Mouse (Mus musculus) limb, embryonic 12.5 days (tissue): ENCODE measurements around the gene Dgkg. TPM values are rescaled to one million over a fixed set of nuclear protein-coding genes. Genes with fewer than 3 reads are reported as not detected.

Source experiments
- ATAC-seq: fragments of 200-750 bp; cut with Nextera tagmentation; 2 replicates; pipeline ENCODE4 v1.8.0; 2017; ENCODE audit warnings: low read depth, moderate TSS enrichment; ENCODE audit not compliant: insufficient number of reproducible peaks, insufficient read depth, low FRiP score, low TSS enrichment
- H3K27ac ChIP-seq: fragments of 300-500 bp; sonication (generic); 2 replicates; pipeline ENCODE4 v1.5.1; 2016; ENCODE audit warnings: mild to moderate bottlenecking, moderate library complexity
- H3K27me3 ChIP-seq: fragments of 300-500 bp; sonication (generic); 2 replicates; pipeline ENCODE4 v1.6.1; 2016; ENCODE audit warnings: mild to moderate bottlenecking, moderate library complexity
- H3K36me3 ChIP-seq: fragments of 300-500 bp; sonication (generic); 2 replicates; pipeline ENCODE4 v1.6.1; 2016; ENCODE audit warnings: mild to moderate bottlenecking, moderate library complexity
- H3K4me1 ChIP-seq: fragments of 300-500 bp; sonication (generic); replicated peaks from 2 replicates; pipeline ENCODE4 v1.6.1; 2016
- H3K4me2 ChIP-seq: fragments of 300-500 bp; sonication (generic); 2 replicates; pipeline ENCODE4 v1.6.1; 2016; ENCODE audit warnings: mild to moderate bottlenecking, moderate library complexity
- H3K4me3 ChIP-seq: fragments of 300-500 bp; sonication (generic); replicated peaks from 2 replicates; pipeline ENCODE4 v1.5.1; 2016; ENCODE audit warnings: mild to moderate bottlenecking
- H3K9ac ChIP-seq: fragments of 300-500 bp; sonication (generic); replicated peaks from 2 replicates; pipeline ENCODE4 v1.6.1; 2016; ENCODE audit warnings: mild to moderate bottlenecking, moderate library complexity
- H3K9me3 ChIP-seq: fragments of 300-500 bp; sonication (generic); 2 replicates; pipeline ENCODE4 v1.6.1; 2016; ENCODE audit warnings: mild to moderate bottlenecking, moderate library complexity
- WGBS: fragments of 180-500 bp; shearing (Covaris S2); methylation state at CpG from one replicate; pipeline ENCODE4 v1.1.7; 2016; 5-methylcytosine and 5-hydroxymethylcytosine counted together
- polyA plus RNA-seq: library from polyadenylated mRNA; unstranded; fragments of >200 nt; fragmentation: Nextera tagmentation; extraction: Ambion mirVana; gene quantifications from 2 replicates; pipeline ENCODE4 v1.2.1, GENCODE M21; 2016

Dgkg gene
- polyA plus RNA-seq, 1 experiment from 2014 or later = 0.30 TPM

GRCm38 (mm10) chr16:22495259-22495658 lies 161.8 kb downstream of the Dgkg start:
- no peaks in the 10 kb centered on the region for H3K4me1 ChIP-seq
- WGBS = 82% methylated on average over 5 of the region's 5 CpGs
- no peak overlapping the region for H3K9ac ChIP-seq
- H3K9me3 ChIP-seq = no peaks in the 10 kb centered on the region
- H3K36me3 ChIP-seq = no peaks in the 10 kb centered on the region
- H3K27me3 ChIP-seq = no peaks in the 10 kb centered on the region
- no peak overlapping the region for H3K27ac ChIP-seq
- H3K4me3 ChIP-seq = no peak overlapping the region
- no peak for ATAC-seq
- H3K4me2 ChIP-seq = no peak overlapping the region

DNA sequence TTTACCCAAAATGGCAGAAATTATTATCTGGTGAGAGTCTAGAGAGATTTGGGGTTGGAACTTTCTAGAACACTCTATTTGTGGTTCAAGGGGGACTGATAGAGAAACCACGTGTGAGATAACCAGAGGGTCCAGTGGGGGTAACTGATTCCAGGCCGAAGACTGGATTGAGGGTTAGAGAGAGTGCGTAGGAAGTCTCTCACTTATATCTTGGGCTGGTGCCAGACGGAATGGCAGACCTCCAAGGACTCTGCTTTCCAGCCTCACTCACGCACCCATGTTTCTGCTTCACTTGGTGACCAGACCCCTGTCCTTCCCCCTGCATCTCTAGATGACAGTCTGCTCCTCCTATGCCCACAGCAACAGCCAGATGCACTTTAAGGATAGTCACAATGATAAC lies 162.2 kb downstream of the Dgkg start:
- Histone ChIP-seq H3K27me3 (no peaks in the 10 kb centered on the region), H3K4me2 (no peak overlapping the region), H3K9me3 (no peaks in the 10 kb centered on the region), H3K27ac (no peak overlapping the region), H3K36me3 (no peaks in the 10 kb centered on the region), H3K9ac (no peak overlapping the region), H3K4me3 (no peak overlapping the region), H3K4me1 (no peaks in the 10 kb centered on the region)
- 81% methylated on average over 5 of the region's 5 CpGs for WGBS
- ATAC-seq = no peak

GRCm38 (mm10) chr16:22493396-22493795 lies 163.6 kb downstream of the Dgkg start:
- no peak overlapping the region for H3K27ac ChIP-seq
- ATAC-seq = no peak
- 66% methylated on average over 4 of the region's 4 CpGs for WGBS
- H3K4me1 ChIP-seq = no peaks in the 10 kb centered on the region
- H3K36me3 ChIP-seq = no peaks in the 10 kb centered on the region
- H3K4me2 ChIP-seq = no peak overlapping the region
- no peaks in the 10 kb centered on the region for H3K9me3 ChIP-seq
- H3K27me3 ChIP-seq = no peaks in the 10 kb centered on the region
- H3K4me3 ChIP-seq = no peak overlapping the region
- no peak overlapping the region for H3K9ac ChIP-seq

DNA sequence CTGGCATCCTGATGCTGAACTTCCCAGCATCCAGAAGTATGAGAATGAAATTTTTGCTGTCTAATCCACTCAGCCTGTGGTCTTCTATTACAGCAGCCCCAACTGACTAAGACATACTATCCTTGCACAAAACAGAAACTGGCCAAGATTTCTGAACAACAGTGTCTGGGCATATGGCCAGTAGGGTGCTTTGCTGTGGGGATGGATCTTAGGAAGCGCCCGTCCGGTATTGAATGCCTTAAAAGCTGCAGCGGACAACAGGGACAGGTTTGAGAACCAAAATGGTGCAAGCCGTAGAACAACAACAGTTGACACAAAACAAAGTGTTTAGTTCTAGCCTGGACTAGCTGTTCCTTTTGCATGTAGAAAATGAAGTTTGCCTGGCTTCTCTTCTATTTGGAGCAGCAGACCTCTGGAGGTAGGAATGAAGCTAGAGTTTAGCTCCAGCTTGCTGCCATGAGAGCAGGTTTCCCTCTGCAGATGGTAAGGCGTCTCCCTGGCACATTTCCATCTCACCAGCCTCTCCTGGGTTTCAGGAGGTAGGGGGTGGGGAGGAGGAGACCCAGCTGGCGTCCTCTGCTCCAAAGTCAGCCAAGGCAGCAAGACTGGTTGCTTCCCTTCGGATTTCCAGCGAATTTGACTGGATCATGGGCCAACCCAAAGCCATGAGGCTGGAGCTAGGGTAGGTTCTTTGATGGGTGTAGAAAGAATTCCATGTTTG lies 165.4 kb downstream of the Dgkg start:
- H3K36me3 ChIP-seq = no peaks in the 10 kb centered on the region
- no peak overlapping the region for H3K4me2 ChIP-seq
- ATAC-seq = no peak
- no peak overlapping the region for H3K4me3 ChIP-seq
- H3K27me3 ChIP-seq = no peaks in the 10 kb centered on the region
- no peaks in the 10 kb centered on the region for H3K4me1 ChIP-seq
- 84% methylated on average over 9 of the region's 9 CpGs for WGBS
- H3K9me3 ChIP-seq = no peaks in the 10 kb centered on the region
- no peak overlapping the region for H3K27ac ChIP-seq
- H3K9ac ChIP-seq = no peak overlapping the region

- H3K27me3 ChIP-seq = no peaks in the 10 kb centered on the region
- H3K9me3 ChIP-seq = no peaks in the 10 kb centered on the region
- H3K4me1 ChIP-seq = no peaks in the 10 kb centered on the region
- no peaks in the 10 kb centered on the region for H3K36me3 ChIP-seq
- H3K4me2 ChIP-seq = no peak overlapping the region
- H3K4me3 ChIP-seq = no peak overlapping the region
- no peak for ATAC-seq
- WGBS = 88% methylated on average over 1 of the region's 1 CpGs
- no peak overlapping the region for H3K9ac ChIP-seq
- H3K27ac ChIP-seq = no peak overlapping the region
Measured at GRCm38 (mm10) chr16:22483900-22484299, 173.1 kb downstream of the Dgkg start.

DNA sequence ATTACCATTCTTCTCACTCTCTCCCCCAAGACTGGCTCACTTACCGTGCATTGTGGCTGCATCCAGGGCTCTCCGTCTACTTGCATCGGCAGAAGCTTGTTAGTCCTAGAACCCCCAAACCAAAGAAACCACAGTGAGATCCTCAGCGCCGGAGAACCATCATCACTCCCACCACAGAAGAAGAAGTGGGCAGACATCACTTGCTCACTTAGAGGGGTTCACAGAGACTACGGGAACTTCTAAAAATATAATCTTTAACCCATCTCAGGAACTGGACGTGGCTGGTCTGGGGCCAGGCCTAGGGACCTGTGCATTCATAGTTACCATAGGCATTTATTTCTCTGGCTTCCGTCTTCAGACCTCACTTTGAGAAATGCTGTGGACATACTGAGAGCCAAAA lies 177.7 kb downstream of the Dgkg start:
- Histone ChIP-seq H3K27me3 (no peaks in the 10 kb centered on the region), H3K4me2 (no peak overlapping the region), H3K4me1 (no peaks in the 10 kb centered on the region), H3K4me3 (no peak overlapping the region), H3K9me3 (peaks cover 3% of the 10 kb centered on the region; the same call in 1 of the 2 replicates), H3K36me3 (no peaks in the 10 kb centered on the region), H3K27ac (no peak overlapping the region), H3K9ac (no peak overlapping the region)
- 88% methylated on average over 8 of the region's 8 CpGs for WGBS
- no peak for ATAC-seq

- WGBS = 86% methylated on average over 2 of the region's 2 CpGs
- no peak overlapping the region for H3K4me2 ChIP-seq
- no peaks in the 10 kb centered on the region for H3K36me3 ChIP-seq
- no peaks in the 10 kb centered on the region for H3K27me3 ChIP-seq
- no peaks in the 10 kb centered on the region for H3K4me1 ChIP-seq
- no peak overlapping the region for H3K27ac ChIP-seq
- H3K9ac ChIP-seq = no peak overlapping the region
- ATAC-seq = no peak
- H3K4me3 ChIP-seq = no peak overlapping the region
- peaks cover 3% of the 10 kb centered on the region; the same call in 1 of the 2 replicates for H3K9me3 ChIP-seq
Measured at GRCm38 (mm10) chr16:22471728-22472127, 185.3 kb downstream of the Dgkg start.

DNA sequence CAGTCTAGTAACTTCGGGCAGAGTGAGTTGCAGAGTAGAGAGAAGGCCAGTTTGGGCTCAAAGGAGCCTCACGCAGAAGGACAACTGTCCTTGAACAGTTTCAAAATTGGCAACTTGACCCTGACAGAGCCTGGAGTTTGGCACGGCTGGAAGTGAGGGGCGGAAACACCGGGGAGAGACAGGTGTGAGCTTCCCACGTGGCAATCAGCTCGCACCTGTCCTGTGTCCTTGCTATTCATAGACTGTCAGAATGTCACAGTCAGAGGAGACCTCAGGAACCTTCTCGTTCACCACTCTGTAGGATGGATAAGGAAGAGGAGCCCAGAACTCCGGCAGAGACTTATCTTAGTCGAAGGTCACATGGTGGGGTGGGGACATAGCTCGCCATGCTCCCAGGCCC lies 187.6 kb downstream of the Dgkg start:
- 78% methylated on average over 11 of the region's 11 CpGs for whole genome bisulfite sequencing
- H3K27ac ChIP-seq = no peak overlapping the region

DNA sequence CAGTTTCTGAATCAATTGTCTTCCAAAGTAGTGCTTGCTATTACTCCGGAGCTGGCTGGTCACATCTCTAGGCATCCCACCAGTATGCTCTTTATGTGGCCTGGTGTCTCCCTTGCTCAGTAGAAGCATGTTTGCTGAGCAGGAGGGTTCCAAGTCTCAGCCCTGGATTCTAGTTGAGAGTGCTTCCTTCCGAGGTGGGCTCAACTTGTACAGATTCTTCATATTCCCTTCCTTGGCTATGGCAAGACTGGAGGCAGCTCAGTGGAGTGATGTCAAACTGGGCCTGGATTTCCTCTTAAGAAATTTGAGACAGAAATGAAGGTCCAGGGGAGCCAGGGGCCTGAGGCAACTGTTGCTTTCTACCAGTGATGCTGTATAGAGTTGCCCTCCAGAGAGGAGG lies 189.9 kb downstream of the Dgkg start:
- WGBS = 87% methylated on average over 2 of the region's 2 CpGs

More for the DNA sequence above, 187.6 kb downstream of the Dgkg start:
- no peak overlapping the region for H3K4me2 ChIP-seq
- no peak for ATAC-seq
- H3K9ac ChIP-seq = no peak overlapping the region
- no peaks in the 10 kb centered on the region for H3K36me3 ChIP-seq
- H3K9me3 ChIP-seq = no peaks in the 10 kb centered on the region
- no peaks in the 10 kb centered on the region for H3K27me3 ChIP-seq
- no peak overlapping the region for H3K4me3 ChIP-seq
- H3K4me1 ChIP-seq = peaks cover 5% of the 10 kb centered on the region; the same call in 1 of the 2 replicates

DNA sequence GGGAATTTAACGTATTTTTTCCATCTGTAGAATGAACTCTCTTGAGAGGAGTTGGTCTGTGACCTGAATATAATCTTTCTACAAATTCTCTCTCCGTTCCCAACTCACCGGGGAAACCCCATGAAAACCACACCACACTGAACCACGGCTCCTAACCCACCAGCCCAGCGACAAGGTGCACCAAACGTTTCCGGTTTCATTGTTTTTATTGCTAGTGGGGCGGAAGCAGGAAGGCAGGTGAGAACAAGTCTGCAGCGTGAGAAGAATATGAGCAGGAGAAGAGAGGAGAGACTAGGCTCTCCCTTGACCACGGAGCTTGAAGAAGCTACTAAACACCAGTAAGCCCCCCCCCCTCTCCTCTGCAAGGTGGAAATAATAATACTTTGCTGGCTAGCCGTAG lies 190.6 kb downstream of the Dgkg start:
- no peaks in the 10 kb centered on the region for H3K36me3 ChIP-seq
- no peak overlapping the region for H3K4me2 ChIP-seq
- WGBS = 61% methylated on average over 11 of the region's 11 CpGs
- H3K27ac ChIP-seq = no peak overlapping the region
- H3K9me3 ChIP-seq = no peaks in the 10 kb centered on the region
- H3K27me3 ChIP-seq = no peaks in the 10 kb centered on the region
- peaks cover 5% of the 10 kb centered on the region; the same call in 1 of the 2 replicates for H3K4me1 ChIP-seq
- no peak for ATAC-seq
- no peak overlapping the region for H3K9ac ChIP-seq
- no peak overlapping the region for H3K4me3 ChIP-seq

More for the DNA sequence above, 189.9 kb downstream of the Dgkg start:
- Histone ChIP-seq H3K4me1 (peaks cover 5% of the 10 kb centered on the region; the same call in 1 of the 2 replicates), H3K9me3 (no peaks in the 10 kb centered on the region), H3K4me2 (no peak overlapping the region), H3K27ac (no peak overlapping the region), H3K9ac (no peak overlapping the region), H3K4me3 (no peak overlapping the region), H3K36me3 (no peaks in the 10 kb centered on the region), H3K27me3 (no peaks in the 10 kb centered on the region)
- no peak for ATAC-seq

- Histone ChIP-seq H3K27me3 (no peaks in the 10 kb centered on the region), H3K4me2 (no peak overlapping the region), H3K9me3 (no peaks in the 10 kb centered on the region), H3K27ac (no peak overlapping the region), H3K4me3 (no peak overlapping the region), H3K36me3 (no peaks in the 10 kb centered on the region), H3K4me1 (peaks cover 5% of the 10 kb centered on the region; the same call in 1 of the 2 replicates), H3K9ac (no peak overlapping the region)
- no peak for ATAC-seq
- WGBS = 84% methylated on average over 3 of the region's 3 CpGs
Measured at GRCm38 (mm10) chr16:22462220-22462619, 194.8 kb downstream of the Dgkg start.

DNA sequence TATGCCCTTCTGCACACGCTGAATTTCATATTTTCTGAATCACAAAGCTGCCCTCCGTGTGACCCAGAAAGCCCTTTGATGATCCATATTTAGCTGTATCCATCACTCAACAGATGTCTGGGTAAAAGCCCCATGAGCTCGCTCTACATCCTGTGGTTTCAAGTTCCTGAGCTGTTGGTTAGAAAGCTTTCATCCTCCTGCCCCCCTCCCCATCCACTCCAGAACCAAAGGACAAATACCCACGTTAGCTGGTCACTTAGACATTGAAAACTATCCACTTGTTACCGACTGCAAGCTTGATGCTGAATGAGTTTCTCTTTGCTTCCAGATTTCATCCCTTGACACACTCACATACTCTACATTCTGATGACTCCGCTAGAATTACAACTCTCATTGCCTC lies 195.3 kb downstream of the Dgkg start:
- H3K27me3 ChIP-seq = no peaks in the 10 kb centered on the region
- H3K4me2 ChIP-seq = no peak overlapping the region
- H3K4me3 ChIP-seq = no peak overlapping the region
- ATAC-seq = no peak
- H3K36me3 ChIP-seq = no peaks in the 10 kb centered on the region
- WGBS = 65% methylated on average over 6 of the region's 6 CpGs
- H3K27ac ChIP-seq = no peak overlapping the region
- H3K4me1 ChIP-seq = peaks cover 8% of the 10 kb centered on the region
- no peaks in the 10 kb centered on the region for H3K9me3 ChIP-seq
- H3K9ac ChIP-seq = no peak overlapping the region
